Mouse (Mus musculus) heart, postnatal 36 days (tissue): Measurements from ENCODE around the gene Kpna7. TPM values are rescaled to one million over a fixed set of nuclear protein-coding genes. Genes with fewer than 3 reads are reported as not detected.
"Not testable (repeated sequence)": the region's sequence is repeated elsewhere in the genome, so short reads cannot be mapped to it uniquely, and the experiment has no call there.

Experiments
- DNase-seq, 2 experiments: peaks; one replicate each; pipeline ENCODE4 v3.0.0; 2021 to 2022
- intact Hi-C: fragments of 180-260 bp; cut with DNase I; formaldehyde crosslinking; loops from one replicate; pipeline ENCODE4 v1.15.1; 2025
- total RNA-seq, 2 experiments: library from RNA; stranded (reverse); gene quantifications; 2 replicates each; pipeline ENCODE4 v1.2.3; 2021

The Kpna7 gene
- not detected for total RNA-seq

- peak; percentile 91 to 94 for DNase-seq
- intact Hi-C loops: loop anchor here (2.0 kb wide), 1 partner anchor 29 kb away; no protein-coding TSS in a partner anchor
Measured at GRCm38 (mm10) chr5:145083632-145084451, at the start of gene Kpna7, which contains the start of gene Arpc1a. TSS of gene Kpna7 (minus strand) at chr5:145084030. TSS of gene Arpc1a (plus strand) at chr5:145083830.

GRCm38 (mm10) chr5:145133275-145133674, 49.4 kb upstream of the Kpna7 start:
- intact Hi-C loops, DNase-seq: not testable (repeated sequence)

- no peak for DNase-seq
- intact Hi-C loops: no loop called here
Measured at GRCm38 (mm10) chr5:145130995-145131394, 47.2 kb upstream of the Kpna7 start.

DNA sequence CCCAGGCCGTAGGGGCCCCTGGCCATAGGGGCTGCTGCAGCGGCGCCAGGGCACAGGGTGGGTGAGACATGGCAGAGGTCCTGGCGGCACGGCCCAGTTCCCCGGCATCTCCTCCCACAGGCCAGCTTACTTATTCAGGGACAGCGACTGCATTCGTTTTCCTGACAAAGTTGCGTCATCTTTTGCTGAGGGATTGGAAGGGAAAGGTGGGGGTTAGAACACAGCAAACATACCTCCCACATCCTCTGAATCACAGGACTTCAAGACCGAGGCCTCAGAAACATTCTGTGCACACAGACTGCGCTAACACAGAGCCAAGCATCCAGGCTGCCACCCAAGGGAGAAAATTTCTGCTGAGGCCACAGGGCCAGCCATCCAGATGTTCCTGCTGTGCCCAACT, 46.4 kb upstream of the Kpna7 start:
- intact Hi-C loops: no loop called here
- DNase-seq: peak in 1 of 2 experiments; percentile 27

- intact Hi-C loops, DNase-seq: not testable (repeated sequence)
Measured at GRCm38 (mm10) chr5:145129773-145130172, 45.9 kb upstream of the Kpna7 start.

DNA sequence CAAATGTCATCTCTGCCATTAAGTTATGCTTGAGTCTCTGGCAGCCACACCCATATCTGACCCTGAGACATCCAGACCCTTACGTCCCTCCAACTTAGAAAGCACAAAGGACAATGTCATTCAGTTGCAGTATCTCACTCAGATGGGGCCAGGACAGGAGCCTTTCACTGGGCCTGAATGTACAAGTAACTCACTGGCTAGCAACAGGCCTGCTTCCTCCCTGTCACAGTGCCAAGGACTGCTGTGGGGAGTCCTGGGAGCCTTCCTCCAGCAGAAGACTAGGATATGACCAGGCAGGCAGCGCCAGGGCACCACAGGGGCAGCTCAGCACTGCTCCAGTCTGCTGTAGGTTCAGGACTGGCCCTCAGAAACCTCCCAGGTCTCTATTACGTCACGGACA, 45.3 kb upstream of the Kpna7 start:
- intact Hi-C loops: no loop called here
- peak in 1 of 2 experiments; percentile 38 for DNase-seq

DNA sequence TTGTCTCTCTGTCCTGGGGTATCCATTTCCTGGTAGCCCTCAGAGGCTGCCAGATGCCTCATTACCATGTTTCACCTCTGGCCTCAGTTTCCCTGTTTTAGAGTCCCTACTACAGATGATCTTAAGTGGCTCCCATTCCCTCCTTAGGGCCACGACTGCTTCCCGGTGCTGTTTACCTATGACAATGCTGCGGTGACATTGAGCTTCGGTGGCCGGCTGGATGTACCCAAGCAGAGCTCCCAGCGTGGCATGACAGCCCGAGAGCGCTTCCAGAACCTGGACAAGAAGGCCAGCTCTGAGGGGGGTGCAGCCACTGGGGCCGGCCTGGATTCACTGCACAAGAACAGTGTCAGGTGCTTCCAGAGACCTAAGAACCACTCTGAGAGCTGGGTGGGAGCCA, 42.8 kb upstream of the Kpna7 start:
- DNase-seq: no peak
- intact Hi-C loops: no loop called here

GRCm38 (mm10) chr5:145123396-145123795, 39.6 kb upstream of the Kpna7 start:
- no peak for DNase-seq
- intact Hi-C loops: no loop called here

GRCm38 (mm10) chr5:145120921-145121320, 37.1 kb upstream of the Kpna7 start:
- no peak for DNase-seq
- intact Hi-C loops: no loop called here

DNA sequence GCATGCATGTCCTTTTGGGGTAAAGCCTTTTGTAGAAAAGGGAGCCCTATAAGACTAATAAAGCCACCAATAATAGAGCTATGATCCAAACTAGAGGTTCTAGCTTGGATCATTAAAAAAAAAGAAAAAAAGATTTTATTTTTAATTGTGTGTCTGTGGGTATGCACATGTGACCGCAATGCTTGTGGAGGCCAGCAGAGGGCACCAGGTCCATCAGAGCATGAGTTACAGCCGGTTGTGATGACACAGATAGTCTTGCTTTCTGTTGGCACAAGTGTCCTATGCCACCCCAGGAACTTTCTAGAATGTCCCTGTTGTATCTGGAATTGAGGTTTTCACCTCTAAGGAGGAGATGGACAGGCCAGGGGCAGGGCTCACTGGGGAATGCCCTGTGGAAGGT, 35.6 kb upstream of the Kpna7 start:
- DNase-seq: no peak
- intact Hi-C loops: no loop called here

DNA sequence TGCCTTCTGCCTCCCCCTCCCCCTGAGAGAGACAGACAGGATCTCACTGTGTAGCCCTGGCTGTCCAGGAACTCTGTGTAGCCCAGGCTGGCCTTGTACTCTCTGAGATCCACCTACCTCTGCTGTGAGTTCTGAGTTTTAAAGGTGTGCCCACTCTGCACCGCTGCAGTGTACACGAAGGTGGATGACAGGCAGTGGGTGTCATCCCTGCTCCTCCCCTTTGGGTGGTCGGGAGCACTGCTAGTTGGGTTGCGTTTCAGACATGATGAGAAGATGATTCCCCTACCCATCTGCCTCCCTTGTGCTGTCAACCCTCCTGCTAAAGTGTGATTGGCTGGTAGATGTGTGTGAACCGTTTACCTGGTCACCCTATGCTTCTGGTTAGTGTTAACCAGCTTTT, 34.6 kb upstream of the Kpna7 start:
- intact Hi-C loops: no loop called here
- no peak for DNase-seq

DNA sequence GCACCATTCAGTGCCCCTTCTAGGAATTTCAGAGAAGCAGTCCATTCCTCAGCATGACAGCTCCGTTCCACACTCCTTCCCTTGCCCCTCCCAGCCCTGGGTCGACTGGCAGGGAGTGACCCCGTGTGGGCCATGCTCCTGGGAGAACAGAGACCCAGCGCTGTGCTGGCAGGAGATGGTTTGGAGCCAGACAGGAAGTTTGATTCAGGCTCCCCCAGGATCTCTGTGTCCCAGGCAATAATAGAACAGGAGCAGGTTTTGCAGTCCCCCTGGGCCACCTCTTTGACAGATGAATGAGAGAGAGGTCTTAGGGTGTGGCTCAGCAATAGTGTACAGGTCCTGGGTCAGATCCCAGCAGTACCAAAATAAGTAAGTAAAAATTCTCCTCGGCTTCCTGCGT, 34.2 kb upstream of the Kpna7 start:
- intact Hi-C loops: no loop called here
- DNase-seq: no peak

DNA sequence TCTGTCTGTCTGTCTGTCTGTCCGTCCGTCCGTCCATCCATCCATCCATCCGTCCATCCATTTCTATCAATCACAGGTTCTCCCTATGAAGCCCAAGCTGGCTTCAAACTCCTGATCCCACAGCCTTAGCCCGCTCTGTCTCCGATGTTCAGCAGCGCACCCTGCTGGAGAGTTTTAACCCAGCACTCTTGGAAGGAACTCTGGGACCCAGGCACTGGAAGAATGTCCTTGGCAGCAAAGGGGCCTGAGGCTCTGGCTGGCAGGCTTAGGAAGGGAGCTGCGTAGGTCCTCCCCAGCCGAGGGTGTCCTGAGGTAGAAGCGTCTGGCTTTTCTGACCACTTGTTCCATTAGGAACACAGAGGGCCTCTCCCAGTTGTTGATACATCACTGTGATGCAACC, 33.1 kb upstream of the Kpna7 start:
- DNase-seq: peak; percentile 80 to 82
- intact Hi-C loops: loop anchor here (1.0 kb wide), 1 partner anchor 22 kb away; no protein-coding TSS in a partner anchor

DNA sequence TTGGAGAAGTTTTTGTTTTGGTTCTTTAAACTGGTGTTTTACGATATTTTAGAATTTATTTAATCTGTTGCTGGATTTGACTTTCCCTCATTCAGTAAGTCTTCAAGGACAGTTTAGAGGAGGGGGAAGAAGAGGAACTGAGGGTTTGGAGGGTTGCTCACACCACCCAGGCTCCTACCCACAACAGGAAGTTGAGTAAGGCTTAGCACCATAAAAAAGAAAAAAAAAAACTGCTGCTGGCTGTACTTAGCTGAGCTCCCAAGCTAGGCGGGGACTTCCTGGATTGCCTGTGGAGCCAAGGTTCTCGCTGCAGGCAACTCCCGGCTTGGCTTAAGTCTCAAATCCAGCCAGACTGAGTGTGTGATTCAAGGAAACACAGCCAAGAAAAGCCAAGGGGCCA, 32.5 kb upstream of the Kpna7 start:
- intact Hi-C loops: no loop called here
- DNase-seq: peak; percentile 67 to 71

DNA sequence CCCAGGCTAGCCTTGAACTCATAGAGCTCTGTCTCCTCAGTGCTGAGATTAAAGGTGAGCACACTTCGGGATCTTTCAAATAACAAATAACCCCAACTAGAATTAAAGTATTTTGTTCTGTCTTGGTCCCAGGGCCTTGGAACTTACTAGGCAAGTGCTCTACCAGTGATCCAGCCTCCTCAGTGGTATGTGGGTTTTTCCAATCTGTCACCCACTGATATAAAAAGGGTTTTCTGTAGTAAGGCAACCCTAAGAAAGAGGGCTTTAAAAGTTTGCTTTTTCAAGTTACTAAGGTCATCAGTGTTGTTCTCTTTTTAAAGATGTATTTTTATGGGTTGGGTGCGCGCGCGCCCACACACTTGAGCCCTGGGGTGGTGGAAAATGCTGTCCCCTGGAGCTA, 31.9 kb upstream of the Kpna7 start:
- DNase-seq: no peak
- intact Hi-C loops: no loop called here

DNA sequence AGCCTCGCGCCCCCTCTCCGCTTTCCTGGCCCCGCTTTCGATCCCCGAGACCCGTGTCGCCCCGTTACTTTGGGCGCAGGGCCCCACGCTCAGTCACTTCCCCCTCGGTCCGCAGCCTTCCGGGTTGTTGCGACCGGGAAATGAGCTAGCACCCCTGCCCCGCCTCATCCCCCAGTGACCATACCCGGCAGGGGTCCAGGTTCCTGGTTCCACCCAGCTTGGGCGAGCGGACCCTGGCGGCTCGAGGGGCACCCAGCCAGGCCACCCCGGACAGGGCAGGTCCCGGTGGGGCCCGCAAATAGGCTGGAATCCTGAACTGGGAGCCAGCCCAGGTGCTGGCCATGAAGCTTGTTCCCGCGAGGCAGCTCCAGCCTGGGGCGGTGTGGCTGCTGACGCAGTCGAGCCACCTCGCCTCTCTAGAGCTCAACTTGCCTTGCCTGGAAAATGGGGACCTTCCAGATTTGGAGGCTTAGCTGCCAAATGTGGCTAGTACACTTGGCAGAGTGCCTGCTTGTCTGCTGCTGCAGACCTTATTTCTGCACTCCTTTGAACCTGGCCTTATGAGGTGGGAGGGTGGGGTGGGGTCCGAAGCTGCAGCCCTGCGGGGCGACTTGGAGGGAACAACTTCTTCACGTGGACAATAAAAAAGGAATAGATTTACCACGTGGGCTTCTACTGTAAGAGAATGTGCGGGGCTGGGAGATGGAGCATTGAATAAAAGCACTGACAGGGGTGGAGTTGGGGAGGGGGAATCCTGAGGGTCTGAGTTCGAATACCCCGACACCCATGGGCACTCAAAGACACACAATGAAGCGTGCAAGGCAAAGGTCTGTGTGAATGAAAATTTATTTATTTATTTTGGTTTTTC, 31.0 kb upstream of the Kpna7 start:
- DNase-seq: peak; percentile 79 to 86
- intact Hi-C loops: loop anchor here (5.0 kb wide), 1 partner anchor 43 kb away; no protein-coding TSS in a partner anchor

DNA sequence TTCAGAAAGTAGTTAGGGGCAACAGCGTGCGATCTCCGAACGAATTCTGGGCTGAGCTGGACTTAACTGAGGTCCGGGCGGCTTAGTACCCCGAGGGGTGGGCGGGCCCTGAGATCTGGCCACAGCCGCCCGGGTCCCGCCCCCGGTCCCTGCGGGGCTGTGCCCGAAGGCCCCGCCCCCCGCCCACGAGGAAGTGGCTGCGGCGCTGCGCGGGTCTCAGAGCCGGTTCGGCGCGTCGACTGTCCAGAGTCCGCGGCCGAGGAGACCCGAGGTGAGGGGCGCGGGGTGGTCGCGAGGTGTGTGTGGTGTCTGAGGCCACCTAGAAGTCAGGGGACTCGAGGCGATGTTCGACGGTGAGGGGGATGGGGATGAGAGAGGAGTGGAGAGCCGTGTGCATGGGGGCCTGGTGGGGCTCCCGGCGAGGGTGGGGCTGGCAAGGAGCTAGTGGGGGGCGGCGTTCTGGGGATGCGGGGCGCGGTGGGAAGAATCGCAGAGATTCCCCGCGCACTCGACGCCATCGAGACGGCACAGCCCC, 30.3 kb upstream of the Kpna7 start, which contains the start of gene Arpc1b:
Gene Arpc1b, plus strand, starts transcription at position 145 of the 535 bp plus-strand sequence.
- intact Hi-C loops: loop anchor here (5.0 kb wide), 1 partner anchor 42 kb away; no protein-coding TSS in a partner anchor

DNA sequence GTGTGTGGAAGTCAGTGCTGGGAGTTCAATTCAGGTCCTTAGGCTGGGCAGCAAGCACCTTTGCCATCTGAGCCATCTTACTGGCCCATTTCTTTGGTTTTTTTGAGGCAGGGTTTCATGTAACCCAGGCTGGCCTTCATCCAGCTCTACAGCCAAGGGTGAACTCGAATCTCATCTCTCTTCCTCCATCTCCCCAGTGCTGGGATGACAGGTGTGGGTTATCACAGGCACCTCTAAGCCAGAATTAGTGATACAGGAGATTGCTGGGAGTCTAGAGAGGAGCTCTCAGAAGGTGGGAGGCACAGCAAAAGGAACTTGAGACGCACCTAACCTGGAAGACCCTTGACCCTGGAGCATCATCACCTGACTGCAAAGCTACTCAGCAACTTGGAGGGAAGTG, 29.6 kb upstream of the Kpna7 start:
- intact Hi-C loops: loop anchor here (2.0 to 5.0 kb wide), 2 partner anchors 29 to 41 kb away; partner anchors contain the start of gene Kpna7
- DNase-seq: no peak

More for the DNA sequence above, 30.3 kb upstream of the Kpna7 start, which contains the start of gene Arpc1b:
- DNase-seq: peak; percentile 77 to 83

DNA sequence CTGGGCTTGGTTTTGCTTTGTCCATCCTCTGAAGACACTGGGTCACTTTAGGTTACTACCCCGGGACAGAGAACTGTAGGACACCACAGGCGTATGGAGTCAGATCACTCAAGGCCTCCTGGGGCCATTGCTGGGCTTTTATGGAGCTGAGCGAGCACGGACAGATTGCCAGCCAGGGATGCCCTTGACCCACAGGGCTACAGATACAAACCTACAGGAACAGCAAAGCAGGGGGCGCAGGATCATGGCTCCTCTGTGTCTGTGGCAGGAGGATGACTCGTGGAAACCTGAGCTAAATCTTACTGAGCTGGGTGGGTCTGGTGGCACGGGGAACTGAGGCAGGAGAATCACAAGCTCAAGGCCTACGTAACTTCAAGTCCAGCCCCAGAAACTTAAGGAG, 28.7 kb upstream of the Kpna7 start:
- intact Hi-C loops: loop anchor here (2.0 to 5.0 kb wide), 2 partner anchors 28 to 40 kb away; partner anchors contain the start of gene Kpna7
- DNase-seq: no peak

DNA sequence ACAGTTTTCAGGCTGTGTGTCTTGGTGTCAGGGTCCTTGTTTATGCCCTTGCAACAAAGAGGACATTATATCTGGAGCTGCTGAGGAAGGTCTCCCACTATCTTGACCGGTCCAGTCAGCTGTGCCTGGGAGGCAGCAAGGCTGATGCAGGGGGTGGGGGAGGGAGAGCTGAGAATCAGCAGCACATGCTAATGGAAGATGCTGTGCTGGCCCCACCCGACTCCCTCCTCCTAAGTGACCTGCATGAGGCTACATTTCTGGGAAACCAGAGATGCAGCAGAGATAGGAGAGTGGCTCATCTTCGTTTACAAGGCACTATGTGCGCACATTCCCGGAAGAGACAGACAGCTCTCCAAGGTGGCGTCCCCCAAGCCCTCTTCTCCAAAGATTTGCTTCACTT, 26.6 kb upstream of the Kpna7 start:
- intact Hi-C loops: loop anchor here (5.0 kb wide), 1 partner anchor 38 kb away; no protein-coding TSS in a partner anchor
- no peak for DNase-seq
